Mouse (Mus musculus) C2C12 (cell line): ENCODE measurements at regions not wholly inside any gene's neighbourhood (a gene's known extent, or its start where the extent isn't known, plus 50 kb on each side); places are given as distances from the start of the nearest gene placed in this dataset.

ENCODE experiments used
- H3K27me3 ChIP-seq: one replicate; pipeline ENCODE4 v1.6.1; 2011; ENCODE audit not compliant: control insufficient read depth, insufficient read depth, insufficient read length
- H3K36me3 ChIP-seq: one replicate; pipeline ENCODE4 v1.6.1; 2011; ENCODE audit not compliant: control insufficient read depth, insufficient read depth
- H3K4me3 ChIP-seq: one replicate; pipeline ENCODE4 v1.5.1; 2011; ENCODE audit warnings: mild to moderate bottlenecking, control low read depth; ENCODE audit not compliant: poor library complexity, insufficient read depth, severe bottlenecking
- H3K79me2 ChIP-seq: one replicate; pipeline ENCODE4 v1.6.1; 2011; ENCODE audit not compliant: control insufficient read depth, insufficient read depth
- H3K79me3 ChIP-seq: one replicate; pipeline ENCODE4 v1.6.1; 2011; ENCODE audit warnings: low read depth, control low read depth
- H3ac ChIP-seq: one replicate; pipeline ENCODE3; 2011; ENCODE audit warnings: low read depth; ENCODE audit not compliant: control insufficient read depth, insufficient read length
- CEBPB ChIP-seq: IDR thresholded peaks from one replicate; pipeline ENCODE4 v1.6.1; 2011; ENCODE audit warnings: low read depth, mild to moderate bottlenecking, control low read depth, moderate library complexity
- CTCF ChIP-seq: IDR thresholded peaks from one replicate; pipeline ENCODE4 v1.5.1; 2011; ENCODE audit not compliant: control insufficient read depth, insufficient read depth, insufficient read length
- FOSL1 ChIP-seq: IDR thresholded peaks from one replicate; pipeline ENCODE4 v1.8.0; 2011; ENCODE audit warnings: mild to moderate bottlenecking, low read length; ENCODE audit not compliant: poor library complexity, insufficient read depth, severe bottlenecking
- MAX ChIP-seq: IDR thresholded peaks from one replicate; pipeline ENCODE4 v1.6.1; 2011; ENCODE audit warnings: mild to moderate bottlenecking, control low read depth
- MYOD1 ChIP-seq: IDR thresholded peaks from one replicate; pipeline ENCODE4 v1.6.1; 2011; ENCODE audit warnings: low read depth; ENCODE audit not compliant: control insufficient read depth, insufficient read length
- MYOG ChIP-seq: IDR thresholded peaks from one replicate; pipeline ENCODE4 v1.6.1; 2011; ENCODE audit not compliant: control insufficient read depth, insufficient read length; ENCODE audit errors: extremely low read depth
- USF1 ChIP-seq: IDR thresholded peaks from one replicate; pipeline ENCODE4 v1.6.1; 2011; ENCODE audit warnings: low read depth, mild to moderate bottlenecking, control low read depth, moderate library complexity

DNA sequence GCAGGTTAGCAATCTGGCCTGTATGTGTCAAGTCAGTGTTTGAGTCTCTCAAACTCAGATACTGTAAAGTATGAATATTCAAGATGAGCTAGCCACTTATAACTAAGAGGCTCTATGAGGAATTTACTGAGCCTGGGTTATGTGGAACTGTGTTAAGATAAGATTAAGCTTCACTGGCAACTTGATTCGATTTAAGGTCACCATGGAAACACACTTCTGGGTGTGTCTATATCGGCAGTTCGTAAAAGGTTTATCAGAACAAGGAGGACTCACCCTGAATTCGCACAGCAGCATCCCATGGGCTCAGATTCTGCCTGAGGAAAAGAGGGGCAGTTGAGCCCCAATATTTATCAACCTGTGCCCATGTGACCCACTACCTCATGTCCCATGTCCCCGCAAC lies 224.7 kb downstream of the Sox4 start:
- Histone ChIP-seq H3ac (no peak overlapping the region), H3K4me3 (no peak overlapping the region), H3K79me3 (no peaks in the 10 kb centered on the region), H3K36me3 (no peaks in the 10 kb centered on the region), H3K79me2 (peaks cover 8% of the 10 kb centered on the region), H3K27me3 (no peaks in the 10 kb centered on the region)
- no peak for TF ChIP-seq MAX
- TF ChIP-seq MYOD1, result no peak
- TF ChIP-seq CTCF, result no peak

DNA sequence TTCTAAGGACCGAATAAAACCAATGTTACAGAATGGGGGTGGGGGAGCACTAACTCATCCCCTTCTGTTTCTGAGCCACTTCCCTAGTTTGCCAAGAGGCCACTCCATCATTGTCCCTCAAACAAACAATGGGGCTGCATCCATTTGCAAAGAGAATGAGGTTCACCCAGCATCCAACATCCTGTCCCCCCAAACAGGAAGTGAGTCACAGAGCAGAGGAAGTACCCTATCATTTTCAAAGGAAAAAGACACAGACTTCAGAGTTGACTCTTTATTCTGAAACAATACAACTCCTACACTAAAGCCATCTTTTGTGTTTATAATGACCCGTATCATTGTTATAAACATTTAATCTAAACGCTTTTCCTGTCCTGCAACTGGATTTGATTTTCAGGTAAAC lies 229.2 kb downstream of the Sox4 start:
- H3K27me3 ChIP-seq, result no peaks in the 10 kb centered on the region
- H3K4me3 ChIP-seq, result no peak overlapping the region
- no peak overlapping the region for H3ac ChIP-seq
- H3K79me3 ChIP-seq, result peaks cover 2% of the 10 kb centered on the region
- peaks cover 20% of the 10 kb centered on the region for H3K79me2 ChIP-seq
- TF ChIP-seq MYOD1 (no peak), FOSL1 (no peak), USF1 (no peak), CEBPB (no peak), CTCF (no peak), MAX (no peak), MYOG (no peak)
- H3K36me3 ChIP-seq, result no peaks in the 10 kb centered on the region

DNA sequence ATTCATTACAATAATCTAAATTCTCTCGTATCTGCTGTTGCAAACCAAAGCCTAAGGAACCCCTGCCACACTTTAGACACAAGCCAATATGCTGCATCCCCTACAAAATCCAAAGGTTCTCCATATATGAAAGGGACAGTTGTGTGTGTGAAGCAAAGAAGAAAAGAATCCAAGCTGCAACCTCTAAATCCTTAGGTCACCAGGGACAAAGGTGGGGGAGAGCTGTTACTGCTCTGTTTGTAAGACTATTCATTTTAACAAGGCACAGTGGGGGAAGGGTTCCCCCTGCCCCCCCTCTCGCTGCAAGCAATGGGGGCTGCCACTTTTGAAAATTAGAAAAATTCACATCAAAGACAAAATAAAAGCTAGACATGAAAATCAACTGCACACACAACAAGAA lies 231.4 kb downstream of the Sox4 start:
- no peak overlapping the region for H3K4me3 ChIP-seq
- H3K79me2 ChIP-seq, result peaks cover 25% of the 10 kb centered on the region
- no peaks in the 10 kb centered on the region for H3K27me3 ChIP-seq
- H3K79me3 ChIP-seq, result peaks cover 2% of the 10 kb centered on the region
- no peak overlapping the region for H3ac ChIP-seq
- TF ChIP-seq CTCF (no peak), MAX (no peak), FOSL1 (no peak), MYOD1 (no peak), MYOG (no peak)
- no peaks in the 10 kb centered on the region for H3K36me3 ChIP-seq

DNA sequence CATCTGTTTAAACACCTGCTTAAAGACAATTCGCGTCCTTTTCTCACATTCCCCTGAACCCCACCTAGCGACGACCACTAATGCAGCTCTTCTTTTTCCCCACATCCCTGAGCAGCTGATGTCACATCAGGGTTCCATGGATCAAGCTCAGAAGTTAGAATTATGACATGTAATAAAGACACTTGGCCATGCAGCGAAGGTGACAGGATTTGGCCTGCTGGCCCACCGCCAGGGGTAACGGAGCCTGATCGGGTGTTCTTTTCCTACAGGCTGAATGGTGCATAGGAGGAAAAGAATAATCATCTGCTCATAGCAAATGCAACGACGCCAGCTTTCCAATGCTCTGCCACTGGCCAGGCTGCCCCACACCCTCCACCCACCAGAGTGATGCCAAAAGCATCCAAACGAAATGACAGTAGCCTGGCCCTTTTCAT lies 231.9 kb downstream of the Sox4 start:
- Histone ChIP-seq H3K36me3 (no peaks in the 10 kb centered on the region), H3K27me3 (no peaks in the 10 kb centered on the region), H3ac (no peak overlapping the region), H3K79me2 (peaks cover 30% of the 10 kb centered on the region), H3K79me3 (peaks cover 2% of the 10 kb centered on the region), H3K4me3 (no peak overlapping the region)
- TF ChIP-seq USF1 (no peak), MYOG (no peak), MAX (no peak), MYOD1 (no peak), CTCF (no peak), CEBPB (no peak), FOSL1 (no peak)

DNA sequence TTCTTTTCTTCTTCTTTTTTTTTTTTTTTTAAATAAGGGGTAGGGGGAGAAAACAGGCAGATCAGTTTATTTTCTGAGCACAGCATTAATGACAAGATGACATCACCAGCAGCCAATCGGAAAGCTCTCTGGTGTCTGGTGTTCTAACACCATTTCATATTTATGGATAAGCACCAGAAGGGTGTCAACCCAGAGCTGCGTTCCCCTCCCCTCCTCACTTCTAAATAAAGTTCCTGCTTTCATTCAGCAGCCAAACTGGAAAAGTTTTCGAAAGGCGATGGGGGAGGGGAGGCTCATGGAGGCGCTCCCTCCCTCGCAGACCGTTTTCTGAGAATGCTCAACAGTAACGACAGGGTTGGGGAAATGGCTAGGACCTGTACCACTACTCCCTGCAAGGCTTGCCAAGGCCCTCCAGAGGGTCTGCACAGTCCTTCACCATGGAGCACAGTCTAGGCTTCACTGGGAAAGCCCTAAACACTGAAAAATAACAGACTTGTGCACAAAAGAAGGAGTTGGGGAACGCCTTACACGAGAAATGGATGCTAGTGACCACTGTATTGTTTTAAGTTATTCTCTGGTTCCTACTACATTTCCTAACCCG lies 232.8 kb downstream of the Sox4 start:
- Histone ChIP-seq H3K36me3 (no peaks in the 10 kb centered on the region), H3K4me3 (no peak overlapping the region), H3K79me2 (peaks cover 35% of the 10 kb centered on the region), H3K27me3 (no peaks in the 10 kb centered on the region), H3ac (no peak overlapping the region), H3K79me3 (peaks cover 6% of the 10 kb centered on the region)
- no peak for TF ChIP-seq USF1
- TF ChIP-seq FOSL1, result no peak
- no peak for TF ChIP-seq MAX
- TF ChIP-seq CTCF, result no peak
- TF ChIP-seq MYOG, result no peak
- TF ChIP-seq MYOD1, result no peak
- no peak for TF ChIP-seq CEBPB

DNA sequence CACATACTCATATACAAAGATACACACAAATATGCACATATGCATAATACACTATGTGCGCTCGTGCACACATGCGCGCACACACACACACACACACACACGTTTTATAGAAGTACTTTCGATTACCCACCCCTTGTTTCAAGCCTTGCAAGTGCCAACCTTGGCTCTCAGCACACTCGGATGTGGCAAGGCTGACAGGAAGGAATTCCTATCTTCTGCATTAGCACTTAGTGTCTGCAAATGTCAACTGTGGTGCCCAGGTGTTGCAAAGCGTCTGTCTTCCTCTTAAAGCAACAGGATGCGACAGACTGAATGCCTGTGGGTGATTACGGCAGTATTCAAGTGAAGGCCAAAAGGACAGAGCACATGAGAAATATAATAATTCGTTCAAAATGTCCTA lies 233.3 kb downstream of the Sox4 start:
- Histone ChIP-seq H3ac (no peak overlapping the region), H3K4me3 (no peak overlapping the region), H3K27me3 (no peaks in the 10 kb centered on the region), H3K79me2 (peaks cover 35% of the 10 kb centered on the region), H3K36me3 (no peaks in the 10 kb centered on the region), H3K79me3 (peaks cover 6% of the 10 kb centered on the region)
- no peak for TF ChIP-seq USF1
- TF ChIP-seq CEBPB, result no peak
- no peak for TF ChIP-seq CTCF
- no peak for TF ChIP-seq MAX
- TF ChIP-seq MYOG, result no peak
- TF ChIP-seq FOSL1, result no peak
- TF ChIP-seq MYOD1, result no peak
